Mouse (Mus musculus): Measurements from ENCODE around the gene 4930432M17Rik. TPM values are rescaled to one million over a fixed set of nuclear protein-coding genes. Genes with fewer than 3 reads are reported as not detected.

Gene 4930432M17Rik
- polyA plus RNA-seq, 1 experiment, result not detected

- H3K27ac ChIP-seq (ENCODE audit: insufficient read depth, low read length), result no peak overlapping the region
- peaks cover 19% of the 10 kb centered on the region for H3K4me1 ChIP-seq (ENCODE audit: control insufficient read depth, insufficient read depth, low read length)
- TF ChIP-seq CTCF (IDR thresholded peaks at IDR 0.05; ENCODE audit: borderline replicate concordance, insufficient read depth, low read length), result no peak
- TF ChIP-seq POLR2A (IDR thresholded peaks at IDR 0.05; ENCODE audit: low read depth, low read length), result no peak
- H3K4me3 ChIP-seq (ENCODE audit: insufficient read depth, low read length), result no peak overlapping the region
Observed at GRCm38 (mm10) chr3:121638241-121638640, 32.3 kb upstream of the 4930432M17Rik start.

GRCm38 (mm10) chr3:121640611-121641010 is 30.0 kb upstream of the 4930432M17Rik start:
- H3K4me3 ChIP-seq (ENCODE audit: insufficient read depth, low read length), result no peak overlapping the region
- no peak overlapping the region for H3K27ac ChIP-seq (ENCODE audit: insufficient read depth, low read length)
- peaks cover 15% of the 10 kb centered on the region for H3K4me1 ChIP-seq (ENCODE audit: control insufficient read depth, insufficient read depth, low read length)
- no peak for TF ChIP-seq POLR2A (IDR thresholded peaks at IDR 0.05; ENCODE audit: low read depth, low read length)
- no peak for TF ChIP-seq CTCF (IDR thresholded peaks at IDR 0.05; ENCODE audit: borderline replicate concordance, insufficient read depth, low read length)

- TF ChIP-seq CTCF (IDR thresholded peaks at IDR 0.05; ENCODE audit: borderline replicate concordance, insufficient read depth, low read length), result no peak
- TF ChIP-seq POLR2A (IDR thresholded peaks at IDR 0.05; ENCODE audit: low read depth, low read length), result no peak
- H3K27ac ChIP-seq (ENCODE audit: insufficient read depth, low read length), result no peak overlapping the region
- peaks cover 13% of the 10 kb centered on the region for H3K4me1 ChIP-seq (ENCODE audit: control insufficient read depth, insufficient read depth, low read length)
- H3K4me3 ChIP-seq (ENCODE audit: insufficient read depth, low read length), result no peak overlapping the region
Observed at GRCm38 (mm10) chr3:121643236-121643635, 27.3 kb upstream of the 4930432M17Rik start.

GRCm38 (mm10) chr3:121645447-121645846 is 25.1 kb upstream of the 4930432M17Rik start:
- no peak overlapping the region for H3K27ac ChIP-seq (ENCODE audit: insufficient read depth, low read length)
- peaks cover 7% of the 10 kb centered on the region; the same call in 1 of the 2 replicates for H3K4me1 ChIP-seq (ENCODE audit: control insufficient read depth, insufficient read depth, low read length)
- TF ChIP-seq CTCF (IDR thresholded peaks at IDR 0.05; ENCODE audit: borderline replicate concordance, insufficient read depth, low read length), result no peak
- no peak for TF ChIP-seq POLR2A (IDR thresholded peaks at IDR 0.05; ENCODE audit: low read depth, low read length)
- H3K4me3 ChIP-seq (ENCODE audit: insufficient read depth, low read length), result no peak overlapping the region

- TF ChIP-seq CTCF (IDR thresholded peaks at IDR 0.05; ENCODE audit: borderline replicate concordance, insufficient read depth, low read length) (no peak), POLR2A (IDR thresholded peaks at IDR 0.05; ENCODE audit: low read depth, low read length) (no peak)
- Histone ChIP-seq H3K27ac (ENCODE audit: insufficient read depth, low read length) (peak overlapping the region; percentile 80), H3K4me3 (ENCODE audit: insufficient read depth, low read length) (no peak overlapping the region), H3K4me1 (ENCODE audit: control insufficient read depth, insufficient read depth, low read length) (peaks cover 7% of the 10 kb centered on the region)
Observed at GRCm38 (mm10) chr3:121646364-121647048, 24.1 kb upstream of the 4930432M17Rik start.

GRCm38 (mm10) chr3:121648238-121648778 is 22.3 kb upstream of the 4930432M17Rik start:
- no peak for TF ChIP-seq CTCF (IDR thresholded peaks at IDR 0.05; ENCODE audit: borderline replicate concordance, insufficient read depth, low read length)
- TF ChIP-seq POLR2A (IDR thresholded peaks at IDR 0.05; ENCODE audit: low read depth, low read length), result no peak
- H3K4me3 ChIP-seq (ENCODE audit: insufficient read depth, low read length), result no peak overlapping the region
- H3K4me1 ChIP-seq (ENCODE audit: control insufficient read depth, insufficient read depth, low read length), result peaks cover 14% of the 10 kb centered on the region
- no peak overlapping the region for H3K27ac ChIP-seq (ENCODE audit: insufficient read depth, low read length)

- TF ChIP-seq CTCF (IDR thresholded peaks at IDR 0.05; ENCODE audit: borderline replicate concordance, insufficient read depth, low read length) (no peak), POLR2A (IDR thresholded peaks at IDR 0.05; ENCODE audit: low read depth, low read length) (no peak)
Observed at GRCm38 (mm10) chr3:121650052-121650671, 20.4 kb upstream of the 4930432M17Rik start.

GRCm38 (mm10) chr3:121651710-121652109 is 18.9 kb upstream of the 4930432M17Rik start:
- TF ChIP-seq CTCF (IDR thresholded peaks at IDR 0.05; ENCODE audit: borderline replicate concordance, insufficient read depth, low read length) (no peak), POLR2A (IDR thresholded peaks at IDR 0.05; ENCODE audit: low read depth, low read length) (no peak)
- no peak overlapping the region for H3K4me3 ChIP-seq (ENCODE audit: insufficient read depth, low read length)
- peak overlapping the region; percentile 90 for H3K27ac ChIP-seq (ENCODE audit: insufficient read depth, low read length)
- peaks cover 14% of the 10 kb centered on the region for H3K4me1 ChIP-seq (ENCODE audit: control insufficient read depth, insufficient read depth, low read length)

More at GRCm38 (mm10) chr3:121650052-121650671, 20.4 kb upstream of the 4930432M17Rik start:
- Histone ChIP-seq H3K4me3 (ENCODE audit: insufficient read depth, low read length) (no peak overlapping the region), H3K4me1 (ENCODE audit: control insufficient read depth, insufficient read depth, low read length) (peaks cover 14% of the 10 kb centered on the region), H3K27ac (ENCODE audit: insufficient read depth, low read length) (peak overlapping the region; percentile 90)

GRCm38 (mm10) chr3:121652186-121652585 is 18.4 kb upstream of the 4930432M17Rik start:
- H3K27ac ChIP-seq (ENCODE audit: insufficient read depth, low read length), result peak overlapping the region; percentile 90
- H3K4me3 ChIP-seq (ENCODE audit: insufficient read depth, low read length), result no peak overlapping the region
- peaks cover 10% of the 10 kb centered on the region for H3K4me1 ChIP-seq (ENCODE audit: control insufficient read depth, insufficient read depth, low read length)
- no peak for TF ChIP-seq POLR2A (IDR thresholded peaks at IDR 0.05; ENCODE audit: low read depth, low read length)
- no peak for TF ChIP-seq CTCF (IDR thresholded peaks at IDR 0.05; ENCODE audit: borderline replicate concordance, insufficient read depth, low read length)

- H3K4me3 ChIP-seq (ENCODE audit: insufficient read depth, low read length), result no peak overlapping the region
- TF ChIP-seq CTCF (IDR thresholded peaks at IDR 0.05; ENCODE audit: borderline replicate concordance, insufficient read depth, low read length), result no peak
- TF ChIP-seq POLR2A (IDR thresholded peaks at IDR 0.05; ENCODE audit: low read depth, low read length), result no peak
- H3K4me1 ChIP-seq (ENCODE audit: control insufficient read depth, insufficient read depth, low read length), result peaks cover 6% of the 10 kb centered on the region
- no peak overlapping the region for H3K27ac ChIP-seq (ENCODE audit: insufficient read depth, low read length)
Observed at GRCm38 (mm10) chr3:121656922-121657321, 13.6 kb upstream of the 4930432M17Rik start.
